Mouse (Mus musculus) embryo, embryonic 10.5 days (tissue): Measurements from ENCODE around the gene Capza1.
"Not testable (repeated sequence)": the region's sequence is repeated elsewhere in the genome, so short reads cannot be mapped to it uniquely, and the experiment has no call there.

ENCODE experiments used
- DNase-seq: peaks from one replicate; pipeline ENCODE4 v3.0.0-alpha.2; 2015; ENCODE audit warnings: low spot score

Capza1 gene

DNA sequence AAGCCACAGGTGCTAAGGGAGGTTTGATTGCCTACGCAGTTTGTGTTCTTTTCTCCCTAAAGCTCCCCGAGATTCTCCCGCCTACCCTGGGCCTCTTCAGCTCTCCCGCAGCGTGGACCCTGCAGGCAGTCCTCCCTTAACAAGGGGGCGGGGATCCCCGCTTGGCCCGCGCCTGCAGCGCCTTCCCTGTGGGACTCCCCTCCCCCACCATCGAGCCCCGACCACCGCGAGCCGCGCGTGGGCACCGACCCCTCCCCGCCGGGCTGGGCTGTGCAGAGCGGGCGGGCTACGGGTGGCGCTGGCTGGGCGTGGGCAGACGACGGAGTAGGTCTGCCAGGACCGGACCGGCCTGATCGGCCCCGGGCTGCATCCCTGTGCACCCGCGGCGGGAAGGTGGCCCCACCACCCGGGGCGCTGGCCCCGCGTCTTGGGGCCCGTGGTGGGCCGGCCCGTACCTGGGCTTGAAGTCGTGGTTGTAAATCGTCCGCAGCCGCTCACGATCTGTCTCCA, 46.8 kb downstream of the Capza1 start:
- peak; percentile 61 for DNase-seq

- DNase-seq: no peak
Observed at GRCm38 (mm10) chr3:104816130-104816529, 48.2 kb downstream of the Capza1 start.

DNA sequence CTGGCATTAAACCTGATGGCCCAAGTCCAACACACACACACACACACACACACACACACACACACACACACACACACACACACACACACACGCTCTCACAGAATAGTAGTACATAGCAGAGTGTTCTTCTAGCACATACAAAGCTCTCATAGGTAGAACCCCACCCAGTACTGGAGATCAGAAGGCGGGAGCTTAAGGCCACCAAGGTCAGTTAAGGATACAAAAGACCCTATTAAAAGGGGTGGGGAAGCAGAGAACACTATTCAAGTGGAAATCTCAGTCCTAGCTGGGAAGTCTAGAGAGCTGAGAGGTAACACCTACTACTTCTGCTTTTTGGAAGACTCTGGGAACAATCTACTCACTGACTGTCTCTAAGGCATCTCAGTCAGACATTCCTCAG, 49.0 kb downstream of the Capza1 start:
- no peak for DNase-seq

DNA sequence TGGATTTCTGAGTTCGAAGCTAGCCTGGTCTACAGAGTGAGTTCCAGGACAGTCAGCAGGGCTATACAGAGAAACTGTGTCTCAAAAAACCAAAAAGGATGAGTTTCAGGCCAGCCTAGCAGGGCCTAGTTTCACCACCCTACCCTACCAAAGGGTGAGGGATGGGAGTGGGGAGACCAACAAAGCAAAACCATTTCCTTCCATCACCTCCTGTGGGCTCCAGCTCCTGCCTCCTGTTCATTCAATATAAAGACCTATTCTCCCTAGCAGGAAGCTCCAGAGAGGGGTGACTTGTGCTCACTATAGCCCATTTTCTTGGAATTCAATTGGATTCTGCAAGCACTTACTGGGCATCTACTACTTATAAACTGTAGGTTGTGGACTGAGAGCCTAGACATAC, 49.6 kb downstream of the Capza1 start:
- DNase-seq: no peak

DNA sequence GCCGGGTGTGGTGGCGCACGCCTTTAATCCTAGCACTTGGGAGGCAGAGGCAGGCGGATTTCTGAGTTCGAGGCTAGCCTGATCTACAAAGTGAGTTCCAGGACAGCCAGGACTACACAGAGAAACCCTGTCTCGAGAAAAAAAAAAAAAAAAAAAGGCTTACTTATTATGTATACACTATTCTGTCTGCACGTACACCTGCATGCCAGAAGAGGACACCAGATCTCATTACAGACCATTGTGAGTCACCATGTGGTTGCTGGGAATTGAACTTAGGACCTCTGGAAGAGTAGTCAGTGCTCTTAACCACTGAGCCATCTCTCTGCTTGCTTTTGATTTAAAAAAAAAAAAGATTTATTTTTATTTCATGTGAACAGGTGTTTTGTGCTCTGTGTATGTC, 51.1 kb downstream of the Capza1 start:
- DNase-seq: not testable (repeated sequence)

DNA sequence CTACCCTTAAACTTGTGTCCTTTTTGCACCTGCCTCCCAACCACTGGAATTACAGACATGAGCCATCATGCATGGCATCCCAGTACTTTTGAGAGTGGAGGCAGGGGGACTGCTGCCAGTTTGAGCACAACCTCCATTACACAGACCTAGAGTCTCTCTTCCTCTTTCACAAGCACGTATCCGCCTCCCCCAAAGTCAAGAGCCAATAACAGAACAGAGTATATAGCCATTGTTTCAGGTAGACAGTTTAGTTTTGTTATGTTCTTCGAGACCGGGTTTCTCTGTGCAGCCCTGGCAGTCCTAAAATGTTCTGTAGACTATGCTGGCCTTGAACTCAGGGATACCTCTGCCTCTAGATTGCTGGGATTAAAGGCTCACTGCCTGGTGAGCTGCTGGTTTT, 52.1 kb downstream of the Capza1 start:
- no peak for DNase-seq

DNA sequence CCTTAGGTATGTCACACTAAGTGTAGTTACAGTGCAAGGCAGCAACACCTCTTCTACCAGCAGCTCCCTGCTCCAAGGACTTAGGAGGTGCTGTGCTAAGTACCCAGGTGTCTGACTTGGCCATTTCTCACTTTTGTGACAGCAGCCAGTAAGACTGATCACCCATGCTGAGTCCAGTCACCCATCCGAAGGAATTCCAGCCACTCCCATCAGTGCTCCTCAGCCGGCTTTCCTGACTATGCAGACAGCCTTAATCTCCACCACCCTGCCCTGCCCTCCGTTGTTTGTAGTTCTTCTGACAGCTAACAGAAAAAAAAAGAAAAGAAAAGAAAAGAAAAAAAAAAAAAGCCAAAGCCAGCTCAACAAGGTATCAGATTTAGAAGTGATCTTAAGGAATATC, 52.6 kb downstream of the Capza1 start:
- DNase-seq: no peak

DNA sequence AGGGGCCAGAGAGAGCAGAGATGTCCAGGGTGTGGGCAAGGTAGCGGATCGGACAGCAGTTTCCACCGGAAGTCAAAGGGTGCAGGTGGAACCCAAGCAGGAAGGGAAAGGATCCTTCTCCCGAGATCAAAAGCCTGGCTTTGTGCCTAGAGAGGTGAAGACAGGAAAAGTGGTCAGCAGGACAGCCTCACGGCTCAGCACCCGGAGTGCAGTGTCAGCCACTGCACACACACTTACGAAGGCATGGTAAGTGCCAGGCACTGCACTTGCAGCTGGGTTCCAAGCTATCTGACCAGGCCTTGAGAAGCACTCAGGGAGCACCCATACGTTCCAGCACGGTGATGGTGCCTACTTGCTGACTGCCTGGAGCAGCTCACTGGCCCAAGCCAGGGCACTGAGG, 58.8 kb downstream of the Capza1 start:
- no peak for DNase-seq

DNA sequence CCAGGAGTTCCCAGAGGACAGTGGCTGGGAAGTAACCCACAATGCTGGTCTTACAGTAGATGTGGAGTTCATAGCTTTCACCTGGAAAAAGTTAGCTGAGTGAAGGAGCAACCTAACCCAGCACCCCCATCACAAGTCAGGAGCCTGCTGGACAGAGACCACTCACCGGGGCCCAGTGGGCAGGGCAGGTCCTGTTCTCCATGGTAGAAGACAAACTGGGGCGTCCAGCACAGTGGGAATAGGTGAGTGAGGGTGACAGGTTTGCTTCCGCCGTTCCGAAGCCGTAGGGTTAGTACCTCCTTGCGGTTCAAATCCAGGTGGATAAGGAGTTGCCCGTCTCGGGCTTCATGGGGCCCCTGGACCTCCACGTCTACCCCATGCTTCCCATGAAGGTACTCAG, 60.0 kb downstream of the Capza1 start:
- no peak for DNase-seq

GRCm38 (mm10) chr3:104801481-104801880, 62.8 kb downstream of the Capza1 start:
- no peak for DNase-seq

GRCm38 (mm10) chr3:104800681-104801080, 63.6 kb downstream of the Capza1 start:
- DNase-seq: no peak

- DNase-seq: no peak
Observed at GRCm38 (mm10) chr3:104796430-104797082, 67.7 kb downstream of the Capza1 start.

DNA sequence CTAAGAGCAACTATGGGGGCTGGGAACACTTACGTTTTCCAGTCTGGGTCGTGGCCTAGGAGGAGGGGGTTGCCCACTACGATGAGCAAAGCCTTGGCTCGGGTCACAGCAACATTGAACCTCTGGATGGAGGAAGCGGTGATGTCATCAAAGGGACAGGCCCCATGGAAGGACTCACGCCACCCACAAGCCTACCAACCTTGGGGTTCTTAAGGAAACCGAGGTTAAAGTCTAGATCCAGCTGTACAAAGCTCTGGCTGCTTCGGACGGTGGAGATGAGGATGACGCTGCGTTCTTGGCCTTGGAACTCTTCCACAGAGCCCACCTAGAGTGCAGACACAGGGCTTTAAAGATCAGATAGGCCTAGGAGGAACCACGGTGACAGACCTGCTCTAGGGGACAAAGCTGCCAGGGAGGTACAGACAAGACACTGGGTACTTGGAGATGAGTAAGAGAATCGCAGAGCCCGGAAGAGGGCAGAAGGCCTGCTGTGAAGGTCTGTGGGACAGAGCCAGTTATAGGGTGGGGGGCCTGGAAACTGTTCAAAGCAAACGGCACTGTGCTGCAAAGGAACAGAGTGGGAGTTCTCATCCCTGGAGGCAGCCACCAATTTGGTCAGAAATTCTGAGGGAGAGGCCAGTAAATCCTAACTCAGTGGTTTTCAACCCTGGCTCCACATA, 68.5 kb downstream of the Capza1 start:
- no peak for DNase-seq

DNA sequence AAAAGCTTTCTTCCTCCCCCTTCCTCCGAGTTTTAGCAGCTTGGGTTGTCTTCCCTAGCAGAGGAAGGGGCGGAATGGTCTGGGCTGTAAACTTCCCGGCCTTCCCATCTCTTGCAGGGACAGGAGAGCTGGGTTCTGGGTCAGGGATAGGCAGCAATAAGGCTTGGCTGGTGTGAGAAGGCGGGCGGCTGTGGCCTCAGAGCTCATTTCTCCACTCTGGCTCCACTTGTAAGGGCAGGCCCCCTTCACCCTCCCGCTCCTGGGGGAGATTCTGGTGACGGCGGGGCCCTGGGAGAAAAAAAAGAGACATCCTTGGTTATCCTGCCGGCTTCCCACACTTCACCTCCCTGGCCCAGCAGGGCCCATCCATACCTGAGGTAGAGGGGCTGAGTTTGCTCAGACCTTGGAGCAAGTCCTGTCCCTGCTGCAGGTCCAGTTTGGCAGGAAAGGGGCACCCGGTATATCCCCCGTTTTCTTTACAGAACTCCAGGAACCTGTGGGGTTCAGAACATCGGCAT, 69.3 kb downstream of the Capza1 start:
- no peak for DNase-seq

- peak; percentile 93 for DNase-seq
Observed at GRCm38 (mm10) chr3:104793871-104794828, 70.2 kb downstream of the Capza1 start.

DNA sequence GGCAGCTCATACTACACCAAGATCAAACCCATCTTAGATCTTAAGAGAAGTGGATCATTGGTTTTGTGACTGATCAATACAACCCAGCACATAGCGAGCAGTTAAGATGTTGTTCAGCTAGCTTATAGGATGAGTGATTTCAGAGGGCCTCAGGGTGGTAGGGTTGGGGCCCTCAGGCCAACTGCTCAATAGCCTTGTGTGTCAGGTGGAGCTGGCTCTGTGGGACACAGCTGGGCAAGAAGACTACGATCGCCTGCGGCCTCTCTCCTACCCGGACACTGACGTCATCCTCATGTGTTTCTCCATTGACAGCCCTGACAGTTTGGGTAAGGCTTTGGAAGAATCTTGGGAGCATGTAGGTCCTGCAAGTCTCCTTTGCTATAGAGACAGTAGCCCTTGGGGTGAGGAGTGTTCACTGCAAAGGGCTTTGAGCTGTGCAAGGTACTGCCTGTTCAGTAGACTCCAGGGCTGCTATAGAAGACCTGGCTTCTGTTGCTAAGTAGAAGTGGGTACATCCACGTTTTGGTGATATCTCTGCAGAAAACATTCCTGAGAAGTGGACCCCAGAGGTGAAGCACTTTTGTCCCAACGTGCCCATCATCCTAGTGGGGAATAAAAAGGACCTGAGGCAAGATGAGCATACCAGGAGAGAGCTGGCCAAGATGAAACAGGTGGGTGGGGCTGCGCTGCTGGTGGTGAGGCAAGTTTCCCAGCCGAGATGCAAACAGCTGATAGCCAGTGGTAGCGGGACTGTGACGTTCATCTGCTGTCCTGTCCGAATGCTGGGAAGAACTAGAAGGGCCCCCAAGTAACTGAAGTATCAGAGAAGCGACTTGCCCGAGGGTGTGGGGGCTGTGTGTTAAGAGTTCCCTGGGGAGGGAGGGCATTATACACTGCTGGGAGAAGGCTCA, 71.7 kb downstream of the Capza1 start:
- DNase-seq: no peak

- no peak for DNase-seq
Observed at GRCm38 (mm10) chr3:104791671-104792070, 72.6 kb downstream of the Capza1 start.

DNA sequence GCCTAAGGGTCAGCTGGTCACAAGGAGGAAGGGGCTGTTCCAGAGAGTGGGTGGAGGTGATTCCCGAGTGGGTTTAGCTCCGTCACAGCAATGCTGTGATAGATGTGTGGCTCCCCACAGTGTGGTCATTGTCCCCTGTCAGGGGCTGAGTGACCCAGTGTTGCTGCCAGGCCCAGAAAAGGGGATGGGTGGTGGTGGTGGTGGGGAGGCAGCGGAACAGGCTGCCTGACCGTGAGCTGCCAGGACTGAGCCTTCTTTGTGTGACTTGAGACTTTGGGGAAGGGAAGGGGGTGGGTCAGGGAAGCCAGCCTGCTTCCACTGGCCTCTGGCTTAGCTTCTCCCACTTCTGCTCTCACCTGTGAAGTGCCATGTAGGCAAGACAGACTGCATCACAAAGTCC, 73.3 kb downstream of the Capza1 start:
- no peak for DNase-seq

DNA sequence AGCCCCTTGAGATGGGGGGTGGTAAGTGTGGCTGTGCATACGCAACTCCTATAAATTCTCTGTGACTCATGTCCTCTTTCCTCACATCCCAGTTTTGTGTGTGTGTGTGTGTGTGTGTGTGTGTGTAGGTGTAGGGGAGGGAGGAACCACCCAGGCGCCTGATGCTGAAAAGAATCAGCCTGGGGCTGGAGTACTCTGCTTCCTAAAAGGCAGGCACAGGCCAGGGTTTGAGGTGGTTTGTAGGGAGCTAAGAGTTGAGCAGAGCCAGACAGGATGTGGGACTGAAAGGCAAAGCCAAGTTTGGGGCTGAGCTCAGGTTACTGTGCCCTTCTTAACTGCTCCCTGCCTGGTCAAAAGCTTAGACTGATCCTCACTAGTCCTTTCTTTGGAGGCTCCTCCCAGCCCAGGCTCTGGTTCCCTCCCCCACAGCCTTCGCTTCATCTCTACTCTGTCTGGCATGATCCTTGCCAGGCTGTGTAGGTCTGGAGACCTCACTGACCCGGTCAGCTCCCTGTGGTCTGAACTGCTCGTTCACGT, 73.8 kb downstream of the Capza1 start:
- DNase-seq: peak; percentile 82

- peak; percentile 29 for DNase-seq
Observed at GRCm38 (mm10) chr3:104789822-104790221, 74.5 kb downstream of the Capza1 start.

DNA sequence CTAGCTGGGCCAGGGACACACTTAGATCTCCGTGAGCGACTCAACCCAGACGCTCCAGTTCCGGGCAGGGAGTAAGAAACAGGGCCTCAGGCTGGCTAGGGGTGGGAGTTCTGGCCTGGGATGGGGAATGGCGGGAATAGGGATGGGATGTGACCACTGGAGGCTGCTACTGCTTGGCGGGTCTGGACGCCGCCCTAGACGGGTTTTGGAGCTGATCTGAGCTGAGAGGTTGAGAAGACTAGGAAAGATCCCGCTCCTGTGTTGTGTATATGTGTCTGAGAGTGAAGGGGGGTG, 75.0 kb downstream of the Capza1 start:
- DNase-seq: peak; percentile 66
